Mouse (Mus musculus) MEL (cell line): ENCODE measurements at regions not wholly inside any gene's neighbourhood (a gene's known extent, or its start where the extent isn't known, plus 50 kb on each side); places are given as distances from the start of the nearest gene placed in this dataset.

Experiments used
- GATA1 ChIP-seq: IDR thresholded peaks from 2 replicates; pipeline ENCODE4 v1.6.1; 2011; ENCODE audit warnings: low read depth, low read length, improper control_type of control experiment
- MYC ChIP-seq: IDR thresholded peaks from 2 replicates; pipeline ENCODE4 v1.6.1; 2011; ENCODE audit warnings: low read depth, mild to moderate bottlenecking, low read length, improper control_type of control experiment, moderate library complexity
- POLR2A ChIP-seq, 2 experiments: IDR thresholded peaks; 2 replicates each; pipeline ENCODE4 v1.6.1; 2011 to 2012; ENCODE audit warnings: low read length in 2 of 2, mild to moderate bottlenecking in 2 of 2, control low read depth in 1 of 2, improper control_type of control experiment in 1 of 2, low read depth in 1 of 2, moderate library complexity in 1 of 2; ENCODE audit not compliant: control insufficient read depth in 1 of 2, insufficient read depth in 1 of 2, poor library complexity in 1 of 2
- POLR2AphosphoS5 ChIP-seq: IDR thresholded peaks from 2 replicates; pipeline ENCODE4 v1.6.1; 2012; ENCODE audit warnings: low read depth, borderline replicate concordance, mild to moderate bottlenecking, inconsistent platforms, low read length, moderate library complexity, mixed read lengths

DNA sequence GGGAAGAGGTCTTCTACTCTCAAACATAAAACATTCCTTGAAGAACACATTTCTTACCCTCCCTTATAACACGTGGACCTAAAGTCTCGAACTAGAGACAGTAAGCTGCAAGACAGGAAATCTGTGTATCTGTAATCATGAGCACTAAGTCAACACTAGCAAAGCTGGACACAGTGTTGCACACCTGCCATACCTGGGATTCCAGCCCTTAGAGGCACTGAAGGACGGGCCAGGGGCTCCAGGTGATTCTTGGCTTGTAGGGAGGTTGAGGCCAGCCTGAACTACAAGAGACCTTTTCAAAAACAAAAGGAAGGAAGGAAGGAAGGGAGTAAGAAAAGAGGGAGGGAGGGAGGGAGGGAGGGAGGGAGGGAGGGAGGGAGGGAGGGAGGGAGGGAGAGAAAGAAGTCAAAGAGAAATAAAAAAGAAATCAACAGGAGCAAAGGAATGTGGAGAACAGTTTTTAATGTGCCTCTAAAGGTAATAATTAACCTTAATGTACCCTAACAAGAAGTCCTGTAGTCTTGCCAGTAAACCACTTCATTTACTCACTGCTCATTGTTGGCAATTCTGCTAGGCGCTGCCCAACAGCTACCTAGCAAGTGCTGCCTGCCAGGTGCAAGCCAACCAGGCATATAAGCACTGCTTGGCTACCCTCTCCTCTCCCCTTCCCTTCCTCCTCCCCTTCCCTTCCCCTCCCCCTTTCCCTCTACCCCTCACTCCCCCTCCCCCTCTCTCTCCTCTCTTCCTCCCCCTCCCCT is 401.0 kb upstream of the Acvr2a start:
- TF ChIP-seq POLR2AphosphoS5 (no peak), GATA1 (no peak), POLR2A (IDR thresholded peaks at IDR 0.05; ENCODE audit: control insufficient read depth in 1 of 2, insufficient read depth in 1 of 2, low read depth in 1 of 2, low read length in 2 of 2, poor library complexity in 1 of 2) (no peak), MYC (no peak)
